Mouse (Mus musculus) megakaryocyte, embryonic 14.5 days (primary cell): ENCODE results near the gene Ksr1.

Source experiments
- FLI1 ChIP-seq: IDR thresholded peaks from 2 replicates; pipeline ENCODE4 v1.6.1; 2012; ENCODE audit warnings: low read length, inconsistent platforms, mixed read lengths
- GATA1 ChIP-seq: IDR thresholded peaks from 3 replicates; pipeline ENCODE4 v1.6.1; 2012; ENCODE audit warnings: mixed read lengths, low read length, inconsistent platforms, borderline replicate concordance

GRCm38 (mm10) chr11:79006417-79006816, 139.8 kb downstream of the Ksr1 start:
- TF ChIP-seq GATA1 (no peak), FLI1 (no peak)
